Mouse (Mus musculus) intestine, embryonic 15.5 days (tissue): ENCODE data around the gene Pnkd. TPM values are rescaled to one million over a fixed set of nuclear protein-coding genes. Genes with fewer than 3 reads are reported as not detected.
"Not testable (repeated sequence)": the region's sequence is repeated elsewhere in the genome, so short reads cannot be mapped to it uniquely, and the experiment has no call there.

Source experiments
- ATAC-seq: fragments of 200-750 bp; cut with Nextera tagmentation; 2 replicates; pipeline ENCODE4 v1.8.0; 2017; ENCODE audit warnings: moderate TSS enrichment, moderate library complexity
- H3K27ac ChIP-seq: fragments of 300-500 bp; sonication (generic); 2 replicates; pipeline ENCODE4 v1.5.1; 2015; ENCODE audit warnings: mild to moderate bottlenecking, inconsistent platforms
- H3K27me3 ChIP-seq: fragments of 300-500 bp; sonication (generic); replicated peaks from 2 replicates; pipeline ENCODE4 v1.6.1; 2015; ENCODE audit warnings: inconsistent platforms
- H3K36me3 ChIP-seq: fragments of 300-500 bp; sonication (generic); 2 replicates; pipeline ENCODE4 v1.6.1; 2015; ENCODE audit warnings: inconsistent platforms
- H3K4me1 ChIP-seq: fragments of 300-500 bp; sonication (generic); replicated peaks from 2 replicates; pipeline ENCODE4 v1.6.1; 2015; ENCODE audit warnings: inconsistent platforms
- H3K4me2 ChIP-seq: fragments of 300-500 bp; sonication (generic); replicated peaks from 2 replicates; pipeline ENCODE4 v1.6.1; 2015; ENCODE audit warnings: mild to moderate bottlenecking, inconsistent platforms
- H3K4me3 ChIP-seq: fragments of 300-500 bp; sonication (generic); replicated peaks from 2 replicates; pipeline ENCODE4 v1.5.1; 2015; ENCODE audit warnings: inconsistent platforms
- H3K9ac ChIP-seq: fragments of 300-500 bp; sonication (generic); 2 replicates; pipeline ENCODE4 v1.6.1; 2015; ENCODE audit warnings: inconsistent platforms
- H3K9me3 ChIP-seq: fragments of 300-500 bp; sonication (generic); 2 replicates; pipeline ENCODE4 v1.6.1; 2016; ENCODE audit warnings: inconsistent platforms
- WGBS: fragments of 180-500 bp; shearing (Covaris S2); methylation state at CpG from one replicate; pipeline ENCODE4 v1.1.7; 2015; 5-methylcytosine and 5-hydroxymethylcytosine counted together
- polyA plus RNA-seq: library from polyadenylated mRNA; unstranded; fragments of >200 nt; fragmentation: Nextera tagmentation; extraction: Ambion mirVana; gene quantifications from 2 replicates; pipeline ENCODE4 v1.2.1, GENCODE M21; 2015

Pnkd gene
- polyA plus RNA-seq, 1 experiment from 2014 or later, result 120 TPM

- Histone ChIP-seq H3K36me3 (peaks cover 34% of the 10 kb centered on the region), H3K9ac (0 out of 2 replicates have a peak overlapping the region, but pooled peaks have one; percentile 5), H3K27me3 (no peaks in the 10 kb centered on the region), H3K4me1 (peaks cover 47% of the 10 kb centered on the region), H3K4me2 (no peak overlapping the region), H3K27ac (no peak overlapping the region; the same call in 1 of the 2 replicates), H3K9me3 (no peaks in the 10 kb centered on the region), H3K4me3 (no peak overlapping the region)
- WGBS, result 87% methylated on average over 14 of the region's 14 CpGs
- no peak for ATAC-seq
Observed at GRCm38 (mm10) chr1:74280591-74281325, 4.0 kb upstream of the Pnkd start.

GRCm38 (mm10) chr1:74281372-74281771, 3.4 kb upstream of the Pnkd start:
- Histone ChIP-seq H3K36me3 (peaks cover 34% of the 10 kb centered on the region), H3K4me1 (peaks cover 46% of the 10 kb centered on the region), H3K4me2 (no peak overlapping the region), H3K9ac (0 out of 2 replicates have a peak overlapping the region, but pooled peaks have one; percentile 5), H3K27ac (no peak overlapping the region), H3K9me3 (no peaks in the 10 kb centered on the region), H3K4me3 (no peak overlapping the region), H3K27me3 (no peaks in the 10 kb centered on the region)
- no peak for ATAC-seq
- WGBS, result 75% methylated on average over 2 of the region's 2 CpGs

- Histone ChIP-seq H3K27ac (no peak overlapping the region), H3K27me3 (no peaks in the 10 kb centered on the region), H3K9me3 (no peaks in the 10 kb centered on the region), H3K9ac (no peak overlapping the region), H3K4me1 (peaks cover 47% of the 10 kb centered on the region), H3K4me2 (no peak overlapping the region), H3K4me3 (no peak overlapping the region), H3K36me3 (peaks cover 34% of the 10 kb centered on the region)
- no peak for ATAC-seq
- WGBS, result 91% methylated on average over 8 of the region's 8 CpGs
Observed at GRCm38 (mm10) chr1:74281886-74282285, 2.8 kb upstream of the Pnkd start.

GRCm38 (mm10) chr1:74282896-74283625, 1.7 kb upstream of the Pnkd start:
- H3K9ac ChIP-seq, result no peak overlapping the region
- WGBS, result 81% methylated on average over 10 of the region's 10 CpGs

GRCm38 (mm10) chr1:74283686-74284463, 855 bp upstream of the Pnkd start:
- H3K9me3 ChIP-seq, result no peaks in the 10 kb centered on the region
- peaks cover 42% of the 10 kb centered on the region for H3K4me1 ChIP-seq
- H3K27ac ChIP-seq, result peak overlapping the region; percentile 88
- H3K36me3 ChIP-seq, result peaks cover 35% of the 10 kb centered on the region
- peak; percentile 62 for ATAC-seq
- H3K27me3 ChIP-seq, result no peaks in the 10 kb centered on the region
- H3K9ac ChIP-seq, result peak overlapping the region; percentile 75
- peak overlapping the region; percentile 81 for H3K4me3 ChIP-seq
- WGBS, result 10% methylated on average over 15 of the region's 15 CpGs
- H3K4me2 ChIP-seq, result peak overlapping the region; percentile 79

More at GRCm38 (mm10) chr1:74282896-74283625, 1.7 kb upstream of the Pnkd start:
- Histone ChIP-seq H3K4me1 (peaks cover 43% of the 10 kb centered on the region), H3K4me2 (peak overlapping the region; percentile 79; the same call in 1 of the 2 replicates), H3K9me3 (no peaks in the 10 kb centered on the region), H3K27me3 (no peaks in the 10 kb centered on the region), H3K4me3 (peak overlapping the region; percentile 9; the same call in 1 of the 2 replicates), H3K36me3 (peaks cover 34% of the 10 kb centered on the region), H3K27ac (no peak overlapping the region)
- no peak for ATAC-seq

GRCm38 (mm10) chr1:74285212-74286010, 681 bp downstream of the Pnkd start:
- 4% methylated on average over 23 of the region's 23 CpGs for WGBS
- peak; percentile 5; the same call in 1 of the 2 replicates for ATAC-seq
- Histone ChIP-seq H3K27ac (no peak overlapping the region), H3K4me2 (peak overlapping the region; percentile 69), H3K4me3 (peak overlapping the region; percentile 59), H3K36me3 (peaks cover 38% of the 10 kb centered on the region), H3K9ac (peak overlapping the region; percentile 54), H3K9me3 (no peaks in the 10 kb centered on the region), H3K4me1 (peaks cover 39% of the 10 kb centered on the region), H3K27me3 (no peaks in the 10 kb centered on the region)

GRCm38 (mm10) chr1:74286869-74287607, 2.3 kb downstream of the Pnkd start:
- H3K27me3 ChIP-seq, H3K9me3 ChIP-seq, H3K9ac ChIP-seq, H3K4me3 ChIP-seq, H3K4me2 ChIP-seq, H3K27ac ChIP-seq, ATAC-seq: not testable (repeated sequence)
- Histone ChIP-seq H3K4me1 (peaks cover 28% of the 10 kb centered on the region), H3K36me3 (peaks cover 29% of the 10 kb centered on the region)
- WGBS, result 59% methylated on average over 15 of the region's 17 CpGs

- ATAC-seq, result no peak
- H3K27ac ChIP-seq, result no peak overlapping the region
- H3K4me1 ChIP-seq, result peaks cover 22% of the 10 kb centered on the region
- no peak overlapping the region for H3K4me3 ChIP-seq
- H3K9me3 ChIP-seq, result no peaks in the 10 kb centered on the region
- peaks cover 27% of the 10 kb centered on the region for H3K36me3 ChIP-seq
- no peaks in the 10 kb centered on the region for H3K27me3 ChIP-seq
- H3K9ac ChIP-seq, result no peak overlapping the region
- no peak overlapping the region for H3K4me2 ChIP-seq
- 78% methylated on average over 4 of the region's 4 CpGs for WGBS
Observed at GRCm38 (mm10) chr1:74288327-74288726, 3.6 kb downstream of the Pnkd start.

GRCm38 (mm10) chr1:74289248-74289647, 4.5 kb downstream of the Pnkd start:
- H3K27ac ChIP-seq, result no peak overlapping the region
- H3K36me3 ChIP-seq, result peaks cover 30% of the 10 kb centered on the region
- H3K4me1 ChIP-seq, result peaks cover 27% of the 10 kb centered on the region
- no peak overlapping the region for H3K4me3 ChIP-seq
- no peak overlapping the region for H3K9ac ChIP-seq
- no peak overlapping the region for H3K4me2 ChIP-seq
- H3K9me3 ChIP-seq, result no peaks in the 10 kb centered on the region
- no peak for ATAC-seq
- 82% methylated on average over 9 of the region's 9 CpGs for WGBS
- no peaks in the 10 kb centered on the region for H3K27me3 ChIP-seq

- no peak overlapping the region for H3K4me2 ChIP-seq
- peaks cover 30% of the 10 kb centered on the region for H3K4me1 ChIP-seq
- 0 out of 2 replicates have a peak overlapping the region, but pooled peaks have one; percentile 18 for H3K27ac ChIP-seq
- no peak for ATAC-seq
- H3K9me3 ChIP-seq, result no peaks in the 10 kb centered on the region
- H3K4me3 ChIP-seq, result no peak overlapping the region
- 73% methylated on average over 2 of the region's 2 CpGs for WGBS
- no peaks in the 10 kb centered on the region for H3K27me3 ChIP-seq
- H3K36me3 ChIP-seq, result peaks cover 31% of the 10 kb centered on the region
- no peak overlapping the region for H3K9ac ChIP-seq
Observed at GRCm38 (mm10) chr1:74289740-74290139, 5.0 kb downstream of the Pnkd start.

GRCm38 (mm10) chr1:74290141-74290540, 5.4 kb downstream of the Pnkd start:
- Histone ChIP-seq H3K9me3 (no peaks in the 10 kb centered on the region), H3K27me3 (no peaks in the 10 kb centered on the region), H3K27ac (0 out of 2 replicates have a peak overlapping the region, but pooled peaks have one; percentile 18), H3K36me3 (peaks cover 31% of the 10 kb centered on the region), H3K4me2 (no peak overlapping the region), H3K4me3 (no peak overlapping the region), H3K4me1 (peaks cover 34% of the 10 kb centered on the region), H3K9ac (no peak overlapping the region)
- 74% methylated on average over 5 of the region's 5 CpGs for WGBS
- no peak for ATAC-seq
